Mouse (Mus musculus) lung, adult 2 months (tissue): ENCODE results near the gene Rab21.

Experiments used
- CTCF ChIP-seq: fragments of 200-500 bp; IDR thresholded peaks from 2 replicates; pipeline ENCODE4 v1.5.1; 2011; ENCODE audit warnings: mild to moderate bottlenecking, low read length, control low read depth; ENCODE audit not compliant: insufficient read depth
- POLR2A ChIP-seq: fragments of 200-500 bp; IDR thresholded peaks from 2 replicates; pipeline ENCODE4 v1.6.1; 2011; ENCODE audit warnings: low read depth, mild to moderate bottlenecking, control low read depth, low read length, borderline replicate concordance; ENCODE audit errors: extremely low read depth

DNA sequence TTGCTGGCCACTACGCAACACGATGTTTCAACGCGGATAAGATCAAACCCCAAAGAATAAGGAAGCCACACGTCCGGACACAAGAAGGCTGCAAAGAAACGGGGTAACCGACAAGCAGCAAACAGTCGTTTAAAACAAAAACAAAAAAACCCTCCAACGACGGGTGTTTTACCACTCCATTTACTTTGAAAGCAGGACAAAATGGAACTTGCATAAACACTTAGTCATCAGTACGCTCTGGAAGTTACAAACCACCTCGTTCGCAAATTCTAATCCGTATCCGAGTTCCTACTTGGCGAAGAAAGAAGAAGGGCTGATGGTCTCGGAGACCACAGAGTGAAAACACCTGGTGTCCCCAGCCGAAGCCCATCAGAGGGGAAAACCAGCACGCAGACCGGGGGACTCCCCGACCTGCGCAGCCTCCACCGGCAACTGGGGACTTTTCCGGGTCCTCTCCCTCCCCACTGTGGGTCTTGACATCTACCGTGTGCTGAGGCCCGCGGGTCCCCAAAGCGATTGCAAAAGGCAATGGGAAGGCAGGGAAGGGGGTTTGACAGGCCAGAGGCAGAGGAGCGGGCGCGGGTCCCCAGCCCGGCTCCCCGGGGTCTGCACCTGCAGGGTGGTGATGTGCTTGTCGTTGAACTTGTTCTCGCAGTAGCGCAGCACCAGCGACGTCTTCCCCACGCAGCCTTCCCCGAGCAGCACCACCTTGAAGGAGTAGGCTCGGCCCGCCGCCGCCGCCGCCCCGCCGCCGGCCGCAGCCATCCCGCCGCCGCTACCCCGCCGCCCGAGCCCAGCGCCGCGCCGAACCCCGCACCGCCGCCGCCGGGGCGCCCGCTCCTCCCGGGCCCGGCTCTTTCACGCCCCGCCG, 577 bp downstream of the Rab21 start:
- TF ChIP-seq CTCF (no peak), POLR2A (no peak)
